Mouse (Mus musculus): ENCODE data around the gene Pi4k2b.

- no peak for TF ChIP-seq CTCF (IDR thresholded peaks at IDR 0.05; ENCODE audit: control insufficient read depth, insufficient read depth, insufficient replicate concordance, low read depth, low read length)
- no peak for TF ChIP-seq POLR2A (IDR thresholded peaks at IDR 0.05; ENCODE audit: control insufficient read depth, low read depth, low read length)
These were observed 36.8 kb upstream of the Pi4k2b start for GRCm38 (mm10) chr5:52704562-52704961.

Measured in testis, adult 2 months (tissue).